Mouse (Mus musculus): Measurements from ENCODE around the gene Zbtb46.

- TF ChIP-seq POLR2A (IDR thresholded peaks at IDR 0.05; ENCODE audit: borderline replicate concordance, control insufficient read depth, low read depth, low read length) (no peak), CTCF (IDR thresholded peaks at IDR 0.05; ENCODE audit: control insufficient read depth, insufficient read depth, low read length) (no peak)
Observed at GRCm38 (mm10) chr2:181380251-181380650, 79.0 kb downstream of the Zbtb46 start.

Measured in bone marrow, adult 2 months (tissue).